Mouse (Mus musculus) ES-E14 (cell line): Measurements from ENCODE around the gene Arl5a. TPM values are rescaled to one million over a fixed set of nuclear protein-coding genes. Genes with fewer than 3 reads are reported as not detected.

Experiments used
- DNase-seq: peaks from one replicate; pipeline ENCODE4 v3.0.0-alpha.2; 2013; ENCODE audit warnings: low read depth, low spot score
- H3K27ac ChIP-seq: 2 replicates; pipeline ENCODE4 v1.5.1; 2012; ENCODE audit warnings: low read depth, mild to moderate bottlenecking, low read length, moderate library complexity, mixed read lengths; ENCODE audit not compliant: poor library complexity, insufficient read depth, severe bottlenecking
- H3K36me3 ChIP-seq: 2 replicates; pipeline ENCODE4 v1.6.1; 2012; ENCODE audit warnings: mild to moderate bottlenecking, low read length, moderate library complexity, mixed read lengths; ENCODE audit not compliant: control insufficient read depth, poor library complexity, insufficient read depth, severe bottlenecking
- H3K4me1 ChIP-seq, 2 experiments: fragments of 150-350 bp in 1 of 2; sonication (generic) in 1 of 2; 2 replicates each; pipeline ENCODE4 v1.6.1; 2012; ENCODE audit warnings: low read length in 2 of 2, mild to moderate bottlenecking in 1 of 2, mixed read lengths in 1 of 2; ENCODE audit not compliant: control insufficient read depth in 2 of 2, insufficient read depth in 2 of 2, poor library complexity in 1 of 2
- H3K4me3 ChIP-seq, 2 experiments: fragments of 150-350 bp in 1 of 2; sonication (generic) in 1 of 2; 2 replicates each; pipeline ENCODE4 v1.5.1; 2012; ENCODE audit warnings: low read length in 2 of 2, low read depth in 1 of 2, mild to moderate bottlenecking in 1 of 2, mixed read lengths in 1 of 2; ENCODE audit not compliant: insufficient read depth in 1 of 2, poor library complexity in 1 of 2, severe bottlenecking in 1 of 2
- H3K9ac ChIP-seq: 2 replicates; pipeline ENCODE4 v1.6.1; 2012; ENCODE audit warnings: low read depth, mild to moderate bottlenecking, low read length, mixed read lengths; ENCODE audit not compliant: poor library complexity, insufficient read depth, severe bottlenecking
- H3K9me3 ChIP-seq: fragments of 150-350 bp; sonication (generic); 2 replicates; pipeline ENCODE4 v1.6.1; 2012; ENCODE audit warnings: low read depth, mild to moderate bottlenecking, low read length; ENCODE audit not compliant: control insufficient read depth, insufficient read depth
- CHD2 ChIP-seq: IDR thresholded peaks from 2 replicates; pipeline ENCODE4 v1.6.1; 2014; ENCODE audit warnings: mild to moderate bottlenecking, low read depth, low read length, inconsistent platforms
- HCFC1 ChIP-seq: IDR thresholded peaks from 2 replicates; pipeline ENCODE4 v1.6.1; 2012; ENCODE audit warnings: low read length, inconsistent platforms, borderline replicate concordance; ENCODE audit not compliant: insufficient read depth
- MAFK ChIP-seq: IDR thresholded peaks from 2 replicates; pipeline ENCODE4 v1.6.1; 2014; ENCODE audit warnings: mild to moderate bottlenecking, low read depth, low read length, inconsistent platforms; ENCODE audit not compliant: insufficient read depth
- ZC3H11A ChIP-seq: IDR thresholded peaks from 2 replicates; pipeline ENCODE4 v1.6.1; 2012; ENCODE audit warnings: low read depth, mild to moderate bottlenecking, inconsistent platforms, low read length, borderline replicate concordance
- ZNF384 ChIP-seq: IDR thresholded peaks from 2 replicates; pipeline ENCODE4 v1.6.1; 2012; ENCODE audit warnings: low read depth, low read length, inconsistent platforms
- in situ Hi-C, 2 experiments: fragments of 600-800 bp; cut with MboI; formaldehyde crosslinking; loops; one replicate each; pipeline ENCODE4 v1.15.1; 2025; ENCODE audit warnings: low sequenced_read_pairs in 2 of 2, inconsistent platforms in 1 of 2; ENCODE audit not compliant: unreplicated experiment in 2 of 2
- total RNA-seq: library from RNA; depleted of rRNA; stranded (reverse); fragments of 300-350 nt; gene quantifications from 2 replicates; pipeline ENCODE4 v1.2.3, GENCODE M21; 2012

Gene Arl5a
- total RNA-seq, 1 experiment, result 22.6 TPM

- in situ Hi-C loops, result no loop called here
- TF ChIP-seq MAFK (no peak), HCFC1 (no peak), CHD2 (no peak), ZC3H11A (no peak), ZNF384 (no peak)
- no peak for DNase-seq
- H3K9me3 ChIP-seq, result no peaks in the 10 kb centered on the region
- H3K27ac ChIP-seq, result no peak overlapping the region
- H3K36me3 ChIP-seq, result no peaks in the 10 kb centered on the region
- no peak overlapping the region for H3K4me3 ChIP-seq
- H3K9ac ChIP-seq, result no peak overlapping the region
- H3K4me1 ChIP-seq, result no peaks in the 10 kb centered on the region
Measured at GRCm38 (mm10) chr2:52386037-52386436, 38.7 kb downstream of the Arl5a start.

- peak overlapping the region; percentile 56 to 77; a peak in 3 of 4 replicates for H3K4me3 ChIP-seq
- DNase-seq, result peak; percentile 11
- no peak overlapping the region for H3K27ac ChIP-seq
- no peaks in the 10 kb centered on the region for H3K9me3 ChIP-seq
- no peak overlapping the region for H3K9ac ChIP-seq
- in situ Hi-C loops, result no loop called here
- H3K36me3 ChIP-seq, result no peaks in the 10 kb centered on the region
- TF ChIP-seq ZC3H11A, result no peak
- no peak for TF ChIP-seq MAFK
- no peak for TF ChIP-seq CHD2
- TF ChIP-seq HCFC1, result no peak
- no peak for TF ChIP-seq ZNF384
- peaks cover 2% of the 10 kb centered on the region in 2 experiments; a peak in 1 of 4 replicates for H3K4me1 ChIP-seq
Measured at GRCm38 (mm10) chr2:52378848-52379261, 45.8 kb downstream of the Arl5a start.

GRCm38 (mm10) chr2:52378448-52378804 lies 46.3 kb downstream of the Arl5a start, which contains the start of gene Neb:
TSS of gene Neb (minus strand) at chr2:52378474.
- no peaks in the 10 kb centered on the region for H3K36me3 ChIP-seq
- no peak within 1 kb of the TSS for H3K27ac ChIP-seq
- H3K4me3 ChIP-seq, result peak within 1 kb of the TSS; percentile 56 to 77; a peak in 3 of 4 replicates
- in situ Hi-C loops, result no loop called here
- H3K4me1 ChIP-seq, result peaks cover 2% of the 10 kb centered on the region in 2 experiments; a peak in 1 of 4 replicates
- H3K9ac ChIP-seq, result 0 out of 2 replicates have a peak within 1 kb of the TSS, but pooled peaks have one; percentile 34
- peak; percentile 71 for DNase-seq
- TF ChIP-seq HCFC1 (no peak), CHD2 (0 out of 2 replicates have a peak, but pooled peaks have one; percentile 12)
- no peaks in the 10 kb centered on the region for H3K9me3 ChIP-seq

- DNase-seq, result no peak
- H3K27ac ChIP-seq, result no peak overlapping the region
- peaks cover 3 to 6% of the 10 kb centered on the region in 2 experiments; a peak in 1 of 4 replicates for H3K4me1 ChIP-seq
- TF ChIP-seq ZNF384 (no peak), CHD2 (no peak), HCFC1 (no peak), MAFK (no peak), ZC3H11A (no peak)
- no peak overlapping the region for H3K9ac ChIP-seq
- in situ Hi-C loops, result no loop called here
- no peaks in the 10 kb centered on the region for H3K9me3 ChIP-seq
- H3K4me3 ChIP-seq, result peak overlapping the region; percentile 56 to 77; a peak in 3 of 4 replicates
- no peaks in the 10 kb centered on the region for H3K36me3 ChIP-seq
Measured at GRCm38 (mm10) chr2:52377706-52378447, 46.8 kb downstream of the Arl5a start.
